Mouse (Mus musculus) small intestine, adult 2 months (tissue): Measurements from ENCODE around the gene Prrc2b.

ENCODE experiments used
- CTCF ChIP-seq: fragments of 200-500 bp; IDR thresholded peaks from 2 replicates; pipeline ENCODE4 v1.5.1; 2012; ENCODE audit warnings: low read depth, mild to moderate bottlenecking, control low read depth, inconsistent platforms, low read length, moderate library complexity, mixed read lengths; ENCODE audit not compliant: insufficient replicate concordance, insufficient read length; ENCODE audit errors: extremely low read depth
- POLR2A ChIP-seq: fragments of 200-500 bp; IDR thresholded peaks from 2 replicates; pipeline ENCODE4 v1.6.1; 2012; ENCODE audit warnings: low read depth, mild to moderate bottlenecking, control low read depth, inconsistent platforms, low read length, moderate library complexity

GRCm38 (mm10) chr2:32146617-32147162 lies 4.2 kb upstream of the Prrc2b start:
- TF ChIP-seq POLR2A = no peak
- no peak for TF ChIP-seq CTCF
